Mouse (Mus musculus) spleen, postnatal 10 days (tissue): ENCODE data around the gene Sh3bp4.

Source experiments
- DNase-seq, 2 experiments: peaks; one replicate each; pipeline ENCODE4 v3.0.0; 2021 to 2022; ENCODE audit warnings: low spot score in 2 of 2

The Sh3bp4 gene

DNA sequence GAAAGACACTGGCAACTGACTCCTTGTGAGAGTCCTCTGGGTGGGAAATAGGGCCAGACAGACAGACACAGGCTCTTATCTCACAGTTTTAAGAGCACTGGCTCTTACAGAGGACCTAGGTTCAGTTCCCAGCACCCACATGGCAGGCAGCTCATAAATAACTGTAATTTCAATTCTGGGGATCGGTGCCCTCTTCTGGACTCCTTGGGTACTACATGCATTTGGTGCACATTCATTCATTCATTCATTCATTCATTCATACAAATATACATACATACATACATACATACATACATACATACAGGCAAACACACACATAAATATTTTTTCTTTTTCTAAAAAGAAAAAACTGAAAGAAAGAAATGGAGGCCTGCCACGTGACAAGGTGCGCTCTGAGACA lies 56.9 kb downstream of the Sh3bp4 start:
- DNase-seq, result no peak

DNA sequence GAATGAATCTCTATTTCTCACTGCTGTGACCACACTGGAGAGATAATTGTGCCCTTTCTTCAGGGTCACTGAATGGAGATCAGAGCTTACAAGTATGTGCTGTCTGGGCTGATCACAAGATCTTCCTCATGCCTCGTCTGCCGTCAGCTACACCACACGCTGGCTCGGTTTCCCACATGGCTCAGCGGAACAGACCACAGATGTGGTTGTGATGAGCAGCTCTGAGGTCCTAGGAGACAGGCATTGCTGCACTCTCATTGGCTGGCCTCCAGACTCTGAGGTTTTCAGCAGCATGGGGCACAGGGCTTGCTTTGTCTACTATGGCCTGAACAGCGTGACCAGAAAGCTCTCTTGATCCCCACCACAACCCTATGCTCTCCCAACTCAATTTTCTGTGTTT lies 60.2 kb downstream of the Sh3bp4 start:
- no peak for DNase-seq

DNA sequence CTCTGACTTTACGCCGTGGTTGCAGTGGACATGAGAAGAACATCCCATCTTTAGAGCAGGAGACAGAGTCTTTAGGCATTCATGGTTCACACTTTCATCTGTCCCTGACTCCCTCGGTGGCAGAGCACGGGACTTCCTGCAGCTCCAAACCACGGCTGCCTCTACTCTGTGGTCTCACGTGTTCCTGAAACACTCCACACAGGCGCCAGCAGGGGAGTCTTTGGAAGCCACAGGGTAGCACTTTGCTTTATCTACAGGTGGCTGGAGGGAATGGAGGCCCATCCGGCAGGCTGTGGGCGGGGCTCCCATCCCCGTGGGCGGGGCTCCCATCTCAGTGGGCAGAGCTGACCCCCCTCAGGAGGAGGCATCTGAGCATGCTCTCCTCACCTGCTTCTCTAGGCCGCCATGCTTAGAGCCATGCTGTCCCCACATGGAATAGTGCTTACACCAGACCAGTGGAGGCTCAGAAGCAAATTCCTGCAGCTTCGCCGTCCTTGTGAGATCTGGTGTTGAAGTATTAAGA lies 60.9 kb downstream of the Sh3bp4 start:
- DNase-seq, result no peak

DNA sequence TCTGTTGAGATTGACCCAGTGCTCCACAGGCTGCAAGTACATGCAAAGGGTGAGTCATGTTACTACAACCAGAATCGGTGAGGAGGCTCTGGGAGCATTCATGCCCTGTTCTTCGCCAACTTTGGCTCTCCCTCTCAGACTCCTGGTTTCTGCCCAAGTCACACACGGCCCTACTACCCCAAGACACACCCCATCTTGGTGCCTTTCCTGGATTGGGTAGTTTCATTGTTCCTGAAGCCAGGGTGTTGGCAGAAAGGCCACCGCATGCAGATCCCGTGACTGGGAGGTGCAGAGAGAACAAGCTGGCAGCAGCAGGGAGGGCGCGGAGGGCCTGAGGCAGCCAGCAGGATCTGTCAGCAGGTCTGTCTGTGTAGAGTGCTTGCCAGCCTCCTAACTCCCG lies 61.5 kb downstream of the Sh3bp4 start:
- DNase-seq, result no peak

DNA sequence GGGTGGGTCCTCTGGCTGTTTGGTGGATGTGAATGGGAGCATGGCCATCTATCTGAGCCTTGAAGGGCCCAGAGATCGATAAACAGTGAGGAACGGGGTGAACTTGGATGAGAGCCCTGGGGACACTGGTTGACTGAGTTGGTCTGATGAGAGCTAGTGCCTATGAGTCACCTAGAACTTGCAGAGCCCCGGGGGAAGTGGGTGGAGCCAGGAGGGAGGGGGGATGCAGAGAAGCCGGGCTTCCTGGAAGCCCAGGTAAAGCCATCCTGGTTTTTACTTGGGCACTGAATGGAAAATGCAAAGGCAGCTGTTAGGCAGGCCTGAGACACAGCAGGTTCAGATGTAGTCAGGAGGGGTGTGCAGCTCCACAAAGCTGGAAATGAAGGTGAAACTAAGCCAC lies 63.1 kb downstream of the Sh3bp4 start:
- DNase-seq, result no peak

DNA sequence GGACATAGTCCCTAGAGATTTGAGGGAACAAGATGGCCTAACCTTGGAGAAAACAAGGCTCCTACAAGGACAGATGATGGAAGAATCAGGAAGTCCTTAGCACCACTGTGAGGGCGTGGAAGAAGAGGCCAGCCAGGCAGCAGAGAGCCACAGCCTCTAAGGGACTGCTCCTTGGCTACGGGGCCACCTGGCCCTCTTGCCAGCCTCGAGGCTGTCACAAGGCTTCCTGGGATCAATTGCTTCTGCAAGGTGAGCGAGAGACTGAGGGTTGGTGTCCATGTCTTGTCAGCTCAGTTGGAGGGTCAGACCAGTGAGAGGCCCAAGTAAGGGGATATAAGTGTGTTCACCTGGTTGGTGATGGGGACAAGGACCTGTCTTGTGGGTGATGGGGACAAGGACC lies 63.5 kb downstream of the Sh3bp4 start:
- no peak for DNase-seq

DNA sequence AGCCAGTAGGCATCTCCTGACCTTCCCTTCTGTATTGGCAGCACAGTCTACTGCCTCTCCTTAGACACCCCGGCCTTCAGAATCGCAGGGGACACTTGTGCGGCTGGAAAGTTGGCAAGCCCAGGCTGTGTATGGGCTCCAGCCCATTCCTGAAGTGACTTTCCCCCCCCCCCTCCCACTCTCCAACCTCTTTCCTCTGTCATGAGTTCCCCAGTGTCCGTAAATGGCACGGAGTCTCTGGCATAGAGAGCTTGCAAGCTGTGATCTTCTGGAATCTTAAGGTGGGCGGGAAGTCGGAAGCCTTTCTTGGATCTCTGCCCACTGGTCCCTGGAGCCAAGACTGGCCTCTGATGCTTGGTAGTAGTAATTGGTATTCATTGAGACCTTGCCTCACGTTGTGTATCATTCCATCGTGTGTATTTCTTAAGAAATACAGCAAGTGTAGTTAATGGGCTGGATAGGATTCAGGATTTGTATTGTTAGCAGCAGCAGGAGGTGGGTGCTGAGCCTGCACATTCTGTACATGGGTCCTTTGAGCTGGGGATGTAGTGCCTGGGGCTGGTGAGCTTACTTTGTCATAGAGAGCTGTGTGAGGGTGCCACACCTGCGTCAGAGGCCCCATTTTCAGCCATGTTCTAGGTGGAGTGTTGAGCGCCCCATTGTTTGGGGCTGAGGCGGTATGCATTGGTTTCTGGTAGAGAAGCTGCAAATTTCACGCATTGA lies 66.0 kb downstream of the Sh3bp4 start:
- no peak for DNase-seq

DNA sequence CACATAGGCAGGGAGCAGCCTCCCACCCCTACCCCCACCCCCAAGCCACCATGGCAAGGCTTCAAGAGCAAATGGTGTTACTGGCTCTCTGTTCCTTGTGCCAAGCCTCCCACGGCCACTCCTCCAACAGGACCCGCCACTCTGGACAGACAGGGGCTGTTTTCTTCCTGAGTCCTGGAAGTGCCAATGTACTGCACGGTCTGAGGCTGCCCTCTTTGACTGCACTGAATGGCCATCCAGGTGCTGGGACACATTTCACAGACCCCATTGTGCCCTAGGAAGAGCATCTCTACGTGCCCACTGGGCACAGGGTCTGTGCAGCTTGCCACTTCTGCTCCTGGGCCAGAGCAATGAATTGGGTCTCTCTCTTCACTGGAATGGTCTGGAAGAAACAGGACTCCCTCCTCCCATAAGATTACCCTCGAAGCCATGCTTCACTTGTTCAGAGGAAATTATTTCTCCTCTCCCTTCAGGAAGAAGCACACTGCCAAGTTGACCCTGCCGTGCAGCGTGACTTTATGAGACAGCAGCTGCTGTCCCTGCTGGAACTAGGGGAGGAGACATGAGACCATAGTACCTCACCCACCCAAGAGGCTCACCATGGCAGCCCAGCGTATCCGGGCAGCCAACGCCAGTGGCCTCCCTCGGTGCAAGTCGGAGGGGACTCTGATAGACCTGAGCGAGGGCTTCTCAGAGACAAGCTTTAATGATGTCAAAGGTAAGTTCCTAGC lies 67.0 kb downstream of the Sh3bp4 start:
- no peak for DNase-seq

DNA sequence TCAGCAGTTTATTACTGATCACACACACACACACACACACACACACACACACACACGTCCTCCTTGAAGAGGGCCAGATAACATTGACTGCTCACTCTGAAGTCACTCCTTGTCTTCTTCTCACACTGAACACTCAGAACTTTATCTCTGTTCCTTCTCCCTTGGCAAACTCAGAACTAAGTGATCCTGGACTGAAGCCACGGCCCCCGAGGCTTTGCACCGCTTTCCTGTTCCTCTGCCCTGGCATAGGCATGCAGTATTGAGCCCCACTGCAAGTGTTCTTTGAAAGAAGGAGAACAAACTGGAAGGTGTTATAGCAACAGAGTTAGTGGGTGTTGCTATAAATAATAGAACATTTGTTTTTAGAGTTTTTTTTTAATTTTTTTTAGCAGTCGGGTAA lies 68.1 kb downstream of the Sh3bp4 start:
- no peak for DNase-seq

DNA sequence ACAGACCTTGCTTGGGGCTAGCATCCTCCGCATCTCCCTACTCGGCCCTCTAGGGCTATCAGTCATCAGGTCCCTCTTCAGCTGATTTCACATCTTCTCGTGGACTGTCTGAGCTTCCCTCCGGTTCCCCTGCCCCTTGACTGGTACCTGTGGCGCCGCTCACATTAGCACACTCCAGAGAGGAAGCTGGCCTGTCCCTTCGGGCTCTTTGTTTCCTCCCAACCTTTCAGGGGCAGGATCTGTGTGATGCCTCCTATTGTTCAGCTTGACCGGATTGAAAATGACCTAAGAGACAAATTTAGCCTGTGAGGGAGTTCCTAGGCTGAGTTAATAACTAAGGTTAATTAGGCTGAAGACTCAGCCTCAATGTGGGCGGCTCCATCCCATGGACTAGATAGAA lies 69.9 kb downstream of the Sh3bp4 start:
- no peak for DNase-seq

DNA sequence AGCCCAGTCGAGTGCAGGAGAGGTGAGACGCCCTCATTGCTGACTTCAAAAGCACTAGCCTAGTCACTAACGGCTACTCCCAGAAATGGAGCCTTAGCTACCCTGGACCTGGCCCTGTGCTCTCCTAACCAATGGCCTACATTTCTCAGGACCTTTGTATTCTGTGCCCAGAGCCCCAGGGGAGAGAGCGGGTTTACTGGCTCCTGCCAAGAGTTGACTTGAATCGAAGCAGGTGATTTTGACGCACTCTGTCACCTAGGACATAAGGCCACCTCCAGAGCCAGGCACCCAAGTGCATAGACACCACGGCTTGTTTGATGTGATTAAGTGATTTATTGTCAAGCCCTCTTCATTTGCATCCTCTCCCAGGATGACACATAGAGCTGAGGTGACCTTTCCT lies 80.9 kb downstream of the Sh3bp4 start:
- no peak for DNase-seq

DNA sequence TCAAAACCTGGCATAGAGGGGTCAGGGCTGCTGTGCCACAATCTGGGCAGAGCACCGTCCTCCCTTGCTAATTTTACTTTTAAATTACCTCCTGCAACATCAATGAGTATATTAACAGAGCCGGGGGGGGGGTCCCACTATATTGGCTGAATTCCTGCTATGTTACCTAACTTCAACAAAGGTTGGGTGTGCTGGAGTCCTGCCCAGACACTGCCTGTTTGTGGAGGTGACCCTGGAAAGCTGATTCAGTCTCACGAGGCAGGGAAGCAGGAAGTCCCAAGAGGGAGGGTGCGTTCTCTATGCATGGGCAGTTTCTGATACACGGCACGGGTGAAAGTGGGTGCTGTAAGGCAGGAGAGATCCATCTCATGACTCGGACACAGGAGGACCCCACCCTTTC lies 82.4 kb downstream of the Sh3bp4 start:
- DNase-seq, result no peak

DNA sequence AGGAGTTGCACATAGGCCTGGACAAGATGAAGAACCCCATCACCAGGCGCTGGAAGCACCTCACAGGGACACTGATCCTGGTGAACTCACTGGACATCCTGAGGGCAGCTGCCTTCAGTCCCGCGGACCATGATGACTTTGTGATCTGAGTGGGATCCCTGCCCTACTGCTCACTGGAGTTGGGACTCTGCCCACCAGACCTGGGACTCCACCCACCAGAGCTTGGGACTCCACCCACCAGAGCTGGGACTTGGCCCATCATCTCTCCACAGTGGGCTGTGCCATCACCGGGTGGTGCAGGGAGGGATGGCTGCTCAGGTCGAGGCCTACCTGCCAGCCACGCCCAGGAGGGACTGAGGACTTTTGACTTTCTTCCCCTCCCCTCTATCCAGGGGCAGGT lies 83.0 kb downstream of the Sh3bp4 start:
- no peak for DNase-seq

DNA sequence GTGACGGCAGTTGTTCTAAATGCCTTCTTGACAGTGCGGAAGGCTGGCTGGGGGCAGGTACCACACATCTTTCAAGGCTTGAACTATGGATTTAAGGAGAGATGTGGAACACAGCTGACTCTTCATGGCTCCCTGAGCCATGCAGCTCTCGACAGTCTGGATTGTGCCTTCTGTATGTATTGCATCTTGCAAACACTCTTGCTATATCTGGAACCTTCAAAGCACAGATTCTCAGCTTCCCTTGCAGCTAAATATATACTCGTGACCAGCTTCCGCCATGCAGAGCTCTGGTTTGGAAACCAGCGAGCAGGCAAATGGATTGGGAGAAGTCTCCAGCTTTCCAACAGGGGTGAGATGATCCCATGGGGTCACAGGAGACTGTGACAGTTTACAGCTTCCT lies 93.3 kb downstream of the Sh3bp4 start:
- DNase-seq, result no peak

DNA sequence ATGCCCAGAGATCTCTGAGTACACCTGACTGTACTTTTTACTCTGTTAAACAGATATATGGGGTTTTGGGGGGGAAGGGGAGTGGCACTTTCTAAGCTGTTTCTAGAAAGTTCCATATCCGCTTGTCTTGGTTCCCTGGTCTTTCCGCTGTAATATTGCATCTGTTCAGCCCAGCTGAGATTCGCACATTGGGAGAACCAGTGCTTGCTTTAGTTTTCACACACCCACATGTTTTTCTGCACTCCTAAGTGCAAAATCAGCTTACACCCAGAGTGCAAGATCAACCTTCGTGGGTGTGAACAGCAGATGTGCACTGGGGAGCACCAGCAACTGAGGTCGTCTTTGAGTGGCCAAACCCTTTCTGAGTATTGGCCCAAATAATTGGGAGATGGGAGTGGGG lies 94.1 kb downstream of the Sh3bp4 start:
- no peak for DNase-seq

DNA sequence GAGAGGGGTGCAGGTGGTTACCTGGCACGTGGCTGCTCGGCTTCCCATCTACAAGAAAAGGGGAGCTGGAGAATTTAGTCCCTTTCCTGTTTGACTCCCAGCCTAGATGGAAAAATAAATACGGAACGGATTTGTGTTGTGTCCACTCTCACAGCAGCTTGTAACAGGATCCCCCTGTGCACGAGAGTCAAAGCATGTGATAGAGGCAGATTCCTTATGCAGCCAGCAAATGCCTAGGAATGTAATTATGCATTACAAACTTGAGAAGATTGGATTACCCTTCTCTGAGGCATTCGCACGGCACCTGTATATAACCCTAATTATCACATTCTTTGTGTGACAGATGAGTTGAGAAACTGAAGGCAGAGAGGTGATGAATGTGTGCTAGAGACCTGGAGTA lies 94.5 kb downstream of the Sh3bp4 start:
- no peak for DNase-seq

DNA sequence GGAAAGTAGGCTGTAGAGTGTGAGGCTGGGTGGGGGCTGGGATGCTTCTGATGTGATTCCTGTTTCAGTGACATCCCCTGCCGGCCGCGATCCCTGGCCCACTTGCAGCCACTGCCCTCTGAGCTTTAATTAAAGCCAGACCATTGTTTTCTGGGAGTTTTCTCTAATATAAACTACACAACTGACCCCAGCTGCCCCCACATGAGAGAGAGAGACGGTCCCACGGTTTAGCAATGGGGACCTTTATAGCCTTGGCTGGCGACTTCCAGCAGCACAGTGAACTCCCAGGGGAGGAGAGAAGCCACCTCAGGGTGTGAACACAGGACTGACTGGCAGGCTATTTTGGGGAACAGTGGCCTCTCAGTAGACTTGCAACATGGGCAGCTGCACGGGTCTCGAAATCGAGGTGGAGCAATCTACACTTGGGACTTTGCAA lies 96.6 kb downstream of the Sh3bp4 start:
- peak in 1 of 2 experiments; percentile 22 for DNase-seq

DNA sequence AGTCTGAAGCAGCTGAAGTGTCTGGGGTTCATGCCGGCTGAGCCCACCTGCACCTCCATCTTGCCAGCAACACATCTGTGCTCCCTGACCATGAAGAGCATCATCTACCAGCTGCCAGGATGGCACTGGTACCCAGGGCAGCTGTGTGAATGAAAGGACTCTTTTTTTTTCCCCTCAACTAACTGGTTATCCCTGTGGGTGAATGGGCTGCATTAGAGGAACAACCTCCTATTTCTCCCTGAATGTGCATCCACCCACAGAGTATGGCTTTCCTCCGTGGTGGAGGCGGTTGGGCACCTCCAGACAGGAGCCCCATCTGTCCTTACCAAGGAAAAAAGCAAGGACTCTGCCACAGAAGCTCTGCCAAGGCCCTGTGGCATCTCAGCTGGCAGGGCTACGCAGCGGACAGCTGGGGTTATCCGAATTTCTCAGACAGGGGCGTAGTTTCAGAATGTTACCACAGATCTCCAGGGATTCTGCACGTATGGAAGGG lies 101.1 kb downstream of the Sh3bp4 start:
- no peak for DNase-seq

DNA sequence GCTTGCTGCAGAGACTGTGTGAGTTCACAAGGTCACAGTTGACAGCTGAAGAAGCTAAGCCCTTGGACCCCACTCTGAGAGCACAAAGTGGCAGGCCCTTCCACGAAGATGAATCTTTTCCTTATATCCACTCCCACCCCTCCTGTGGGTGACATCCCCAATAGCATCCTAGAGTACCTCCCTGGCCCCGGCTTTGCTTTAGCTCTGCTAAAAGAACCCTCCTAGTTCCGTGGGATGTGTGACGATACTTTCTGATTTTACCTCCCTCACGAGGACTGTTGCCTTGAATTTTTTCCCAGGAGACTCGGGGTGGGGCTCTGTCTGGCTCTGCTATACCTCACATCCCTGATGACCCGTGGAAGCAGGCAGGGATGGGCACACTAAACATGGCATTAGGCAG lies 104.4 kb downstream of the Sh3bp4 start:
- no peak for DNase-seq

DNA sequence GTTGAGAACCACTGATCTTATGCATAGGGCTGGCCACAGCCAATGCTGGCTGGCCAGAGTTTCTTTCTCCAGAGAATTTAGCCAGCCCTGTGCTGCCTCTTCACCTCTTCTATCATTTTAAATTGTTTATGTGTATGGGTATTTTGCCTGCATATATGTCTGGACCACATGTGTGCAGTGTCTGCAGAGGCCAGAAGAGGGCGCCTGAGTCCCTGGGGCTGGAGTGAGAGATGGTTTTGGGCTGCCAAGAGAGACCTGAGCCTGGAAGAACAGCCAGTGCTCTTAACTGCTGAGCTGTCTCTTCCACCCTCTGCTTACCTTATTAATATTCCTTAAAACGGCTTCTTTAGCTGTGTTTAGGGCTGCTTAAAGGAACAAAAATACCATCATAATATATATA lies 105.1 kb downstream of the Sh3bp4 start:
- DNase-seq, result peak in 1 of 2 experiments; percentile 21

DNA sequence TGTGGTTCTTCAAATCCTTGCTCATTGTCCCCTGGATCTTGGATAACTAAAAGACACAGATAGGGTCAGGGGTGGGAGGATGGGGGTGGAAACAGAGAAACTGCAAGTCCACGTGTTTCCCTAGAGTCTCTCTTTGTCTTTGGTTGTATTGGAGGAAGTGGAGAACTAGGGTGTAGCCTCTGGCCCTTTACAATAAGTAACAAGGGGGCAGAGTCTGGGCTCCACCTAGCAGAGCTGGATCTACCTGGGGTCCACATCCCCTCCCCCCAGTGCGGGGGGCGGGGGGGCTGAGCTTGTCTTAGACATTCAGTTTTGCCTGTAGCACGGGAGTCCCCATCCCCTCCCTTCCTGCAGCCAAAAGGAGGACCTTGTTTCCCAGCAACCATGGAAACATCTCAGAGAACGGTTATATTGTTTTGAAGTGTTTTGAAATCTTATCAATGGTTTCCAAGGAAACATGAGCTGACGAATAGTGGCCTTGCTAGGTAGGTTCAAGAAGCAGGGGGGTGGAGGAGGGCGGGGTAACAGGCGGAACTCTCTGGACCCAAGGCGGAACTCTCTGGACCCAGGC lies 113.1 kb downstream of the Sh3bp4 start:
- no peak for DNase-seq

DNA sequence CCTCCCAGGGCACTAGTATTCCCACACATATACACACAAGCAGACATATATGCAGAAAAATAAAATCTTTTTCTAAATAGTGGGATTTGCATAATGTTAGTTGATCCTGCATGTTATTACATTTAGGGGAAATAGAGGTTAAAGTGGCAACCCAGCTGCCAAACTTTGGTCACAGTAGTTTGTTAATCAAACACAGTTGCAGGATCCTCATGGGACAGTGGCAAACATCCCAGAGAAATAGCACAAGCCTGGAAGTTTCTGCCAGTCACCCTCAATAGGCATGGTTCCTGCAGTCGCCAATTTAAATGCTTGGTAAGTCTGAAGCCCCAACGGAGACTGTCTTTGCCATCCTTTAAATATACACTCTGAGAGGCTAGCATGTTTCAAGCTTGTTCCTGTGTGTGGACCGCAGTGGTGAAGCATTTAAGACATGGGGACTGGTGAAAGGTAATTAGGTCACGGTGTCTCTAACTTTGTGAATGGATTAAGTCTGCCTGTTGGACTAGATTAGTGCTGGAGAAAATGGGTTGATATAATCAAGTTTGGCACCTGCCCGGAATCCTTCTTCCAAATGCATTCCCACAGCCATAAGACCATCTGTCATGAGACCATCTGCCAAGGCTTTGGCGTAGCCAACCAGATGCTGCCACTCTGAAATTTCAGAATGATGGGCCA lies 114.0 kb downstream of the Sh3bp4 start:
- no peak for DNase-seq
